Mouse (Mus musculus) thymus, adult 2 months (tissue): ENCODE data around the gene 4921524J17Rik.

Experiments
- CTCF ChIP-seq: fragments of 200-500 bp; IDR thresholded peaks from 2 replicates; pipeline ENCODE4 v1.5.1; 2012; ENCODE audit warnings: mild to moderate bottlenecking, control low read depth, low read length, moderate library complexity, borderline replicate concordance; ENCODE audit not compliant: control insufficient read depth, poor library complexity, insufficient read depth; ENCODE audit errors: extremely low read depth
- POLR2A ChIP-seq: fragments of 200-500 bp; IDR thresholded peaks from 2 replicates; pipeline ENCODE4 v1.6.1; 2012; ENCODE audit warnings: mild to moderate bottlenecking, low read length, control low read depth, moderate library complexity; ENCODE audit not compliant: control insufficient read depth, poor library complexity, insufficient read depth; ENCODE audit errors: extremely low read depth

- TF ChIP-seq POLR2A (no peak), CTCF (no peak)
Measured at GRCm38 (mm10) chr8:85395681-85396431, 36.8 kb downstream of the 4921524J17Rik start.
